Mouse (Mus musculus): ENCODE results near the gene Zfp383.
A peak's percentile ranks its signal among the peaks of the same experiment; 100 is the strongest.
"Not testable (repeated sequence)": the region's sequence is repeated elsewhere in the genome, so short reads cannot be mapped to it uniquely, and the experiment has no call there.

Zfp383 gene

DNA sequence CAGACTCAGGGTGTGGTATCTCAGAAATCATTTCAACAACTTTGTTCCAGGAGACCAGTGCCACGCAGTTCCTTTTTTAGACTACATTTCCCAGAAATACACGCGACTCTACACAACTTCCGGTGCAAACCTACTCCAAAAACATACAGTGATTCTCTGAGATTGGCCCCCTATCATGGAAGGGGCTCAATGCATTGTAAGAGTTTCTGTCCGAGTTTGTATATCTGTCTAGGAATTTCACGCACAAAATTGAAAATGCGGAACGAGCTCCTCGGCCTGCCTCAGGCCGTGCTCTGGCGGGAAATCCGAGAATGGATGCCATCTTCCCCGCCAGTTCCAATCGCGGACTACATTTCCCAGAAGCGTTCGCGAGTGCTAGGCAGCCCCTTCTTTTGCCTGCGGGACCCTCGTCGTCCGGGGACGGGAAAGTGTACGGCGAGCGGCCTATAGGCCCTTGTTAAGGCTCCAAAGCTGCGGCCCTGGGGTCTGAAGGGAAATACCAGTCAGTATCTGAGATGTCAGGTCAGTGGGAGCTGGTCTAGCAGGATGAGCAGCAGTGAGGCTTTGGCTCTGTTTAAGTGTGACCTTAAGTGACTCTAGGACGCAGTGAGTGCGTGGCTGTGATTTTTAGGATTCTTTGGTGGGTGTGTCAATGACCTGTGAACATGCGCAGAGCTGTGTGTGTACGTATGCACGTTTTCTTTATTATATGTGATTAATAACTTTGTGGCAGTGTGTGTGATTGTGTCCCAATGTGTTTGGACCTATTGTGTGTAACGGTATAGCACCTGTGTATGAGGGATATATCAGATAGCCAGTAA is at the start of gene Zfp383:
Gene Zfp383 (plus strand): TSS at position 94 of the 821 bp plus-strand sequence.
- DNase-seq (ENCODE audit: low spot score), result peak; percentile 83

GRCm38 (mm10) chr7:29859532-29860517 is 48.2 kb upstream of the Zfp383 start, which contains the start of gene Zfp420:
Gene Zfp420, plus strand, starts transcription at chr7:29859979.
- DNase-seq (ENCODE audit: low spot score), result peak; percentile 85

DNA sequence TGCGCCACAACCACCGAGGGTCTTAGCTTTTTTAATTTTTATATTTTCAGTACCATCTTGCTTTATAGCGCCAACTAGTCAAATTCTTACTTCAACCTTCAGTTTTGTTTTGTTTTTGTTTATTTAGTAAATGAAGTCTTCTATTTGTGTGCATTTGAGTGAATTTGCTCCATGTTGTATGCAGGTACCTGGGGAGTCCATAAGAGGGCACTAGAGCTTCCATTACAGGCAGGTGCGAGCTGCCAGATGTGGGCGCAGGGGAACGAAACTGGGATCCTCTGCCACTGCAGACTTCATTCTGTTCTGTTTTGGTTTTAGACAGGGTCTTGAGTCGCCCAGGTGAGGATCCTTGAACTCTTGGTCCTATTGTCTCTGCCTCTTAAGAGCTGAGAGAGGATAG is 46.4 kb upstream of the Zfp383 start:
- DNase-seq (ENCODE audit: low spot score), result no peak

- DNase-seq (ENCODE audit: low spot score), result no peak
These were observed 33.8 kb upstream of the Zfp383 start for GRCm38 (mm10) chr7:29874256-29874655.

- DNase-seq (ENCODE audit: low spot score), result not testable (repeated sequence)
These were observed 30.5 kb upstream of the Zfp383 start for GRCm38 (mm10) chr7:29877561-29877960.

DNA sequence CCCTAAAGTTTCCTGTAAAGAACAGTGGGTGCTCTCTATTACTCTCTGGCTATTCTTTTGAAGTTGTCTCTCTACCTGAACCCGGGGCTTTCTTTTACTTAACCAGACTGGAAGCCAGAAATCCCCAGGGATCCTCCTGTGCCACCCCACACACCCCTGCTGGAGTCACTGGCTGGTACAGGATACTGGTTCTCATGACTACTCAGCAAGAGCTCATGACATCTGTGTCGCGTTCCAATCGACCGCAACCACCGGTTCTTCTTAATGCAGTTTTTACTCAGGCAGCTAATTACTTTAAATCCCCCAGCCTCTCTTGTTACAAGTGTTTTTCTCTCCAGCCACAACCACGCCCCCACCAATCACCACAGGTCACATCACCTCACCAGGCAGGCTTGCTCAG is 28.0 kb upstream of the Zfp383 start:
- DNase-seq (ENCODE audit: low spot score), result no peak

DNA sequence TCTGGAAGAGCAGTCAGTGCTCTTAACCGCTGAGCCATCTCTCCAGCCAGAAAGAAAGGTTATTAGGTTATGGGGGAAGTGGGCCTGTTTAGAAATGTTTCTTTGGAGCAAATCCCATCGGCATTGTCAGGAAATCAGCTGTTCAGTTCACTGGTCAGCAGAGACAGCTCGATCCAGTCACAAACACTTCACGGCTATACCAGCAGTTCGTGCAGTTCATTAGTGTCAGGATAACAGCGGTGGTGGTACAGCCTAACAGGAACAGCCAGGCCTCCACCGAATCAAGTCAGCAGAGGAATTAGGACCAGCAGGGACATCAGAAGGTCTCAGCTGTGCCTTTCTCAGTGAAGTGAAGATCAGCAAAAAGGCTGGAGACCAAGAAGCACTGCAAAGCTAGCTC is 27.1 kb upstream of the Zfp383 start:
- no peak for DNase-seq (ENCODE audit: low spot score)

GRCm38 (mm10) chr7:29890501-29890900 is 17.5 kb upstream of the Zfp383 start:
- no peak for DNase-seq (ENCODE audit: low spot score)

DNA sequence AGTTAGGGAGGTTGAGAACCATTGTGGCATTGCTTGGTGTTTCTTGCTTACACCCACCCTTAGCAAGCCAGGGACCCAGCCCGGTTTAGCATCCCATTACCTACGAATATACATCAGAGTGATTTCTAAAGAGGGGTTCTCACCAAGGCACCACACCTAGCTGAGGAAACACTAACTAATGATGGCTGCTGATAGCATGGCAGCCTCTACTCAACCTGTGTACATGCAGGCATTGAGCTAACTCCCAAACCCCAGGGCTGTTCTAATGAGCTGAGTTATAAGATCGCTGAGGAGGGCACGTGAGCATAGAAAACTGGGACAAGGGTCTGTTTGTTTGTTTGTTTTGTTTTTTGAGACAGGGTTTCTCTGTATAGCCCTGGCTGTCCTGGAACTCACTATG is 15.3 kb upstream of the Zfp383 start:
- no peak for DNase-seq (ENCODE audit: low spot score)

DNA sequence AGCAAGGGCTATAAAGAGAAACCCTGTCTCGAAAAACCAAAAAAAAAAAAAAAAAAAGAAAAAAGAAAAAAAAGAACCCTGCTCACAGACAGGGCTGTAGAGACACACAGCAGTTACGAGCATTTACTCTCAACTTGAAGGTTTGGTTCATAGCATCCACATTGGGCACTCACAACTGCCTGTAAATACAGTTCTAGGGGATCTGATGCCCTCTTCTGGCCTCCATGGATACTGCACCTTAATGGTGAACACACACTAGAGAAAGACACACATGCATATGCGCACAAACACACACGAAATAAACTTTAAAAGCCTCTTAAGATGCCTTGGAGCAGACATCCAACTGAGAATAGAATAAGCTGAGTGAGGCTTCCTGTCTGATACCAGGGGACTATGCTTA is 9.7 kb upstream of the Zfp383 start:
- DNase-seq (ENCODE audit: low spot score), result no peak

DNA sequence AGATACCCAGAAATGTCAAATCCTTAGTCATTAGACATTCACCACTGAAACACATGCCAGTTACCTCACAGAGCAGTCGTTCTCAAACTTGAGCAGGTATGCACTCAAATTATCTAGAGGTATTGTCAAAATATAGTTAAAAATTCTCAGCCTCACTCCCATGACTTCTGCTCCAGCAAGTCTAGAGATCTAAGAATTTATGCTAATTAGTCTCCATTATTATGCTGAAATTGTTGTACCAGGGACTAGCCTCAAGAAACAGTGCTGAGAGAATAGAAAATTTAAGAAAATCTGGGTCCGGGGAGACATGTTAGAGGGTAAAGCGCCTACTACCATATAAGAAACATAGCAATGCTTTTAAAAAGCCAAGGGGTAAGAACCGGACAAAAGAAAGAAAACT is 3.9 kb upstream of the Zfp383 start:
- DNase-seq (ENCODE audit: low spot score), result no peak

GRCm38 (mm10) chr7:29905966-29906681 is 1.9 kb upstream of the Zfp383 start, which contains the start of gene Zfp27:
Gene Zfp27, minus strand, starts transcription at chr7:29906572.
- DNase-seq (ENCODE audit: low spot score), result peak; percentile 54

GRCm38 (mm10) chr7:29906682-29907058 is 1.4 kb upstream of the Zfp383 start:
- DNase-seq (ENCODE audit: low spot score), result no peak

GRCm38 (mm10) chr7:29907206-29907605 is 817 bp upstream of the Zfp383 start:
- DNase-seq (ENCODE audit: low spot score), result no peak

GRCm38 (mm10) chr7:29910252-29910651 is 2.2 kb downstream of the Zfp383 start:
- DNase-seq (ENCODE audit: low spot score), result no peak

DNA sequence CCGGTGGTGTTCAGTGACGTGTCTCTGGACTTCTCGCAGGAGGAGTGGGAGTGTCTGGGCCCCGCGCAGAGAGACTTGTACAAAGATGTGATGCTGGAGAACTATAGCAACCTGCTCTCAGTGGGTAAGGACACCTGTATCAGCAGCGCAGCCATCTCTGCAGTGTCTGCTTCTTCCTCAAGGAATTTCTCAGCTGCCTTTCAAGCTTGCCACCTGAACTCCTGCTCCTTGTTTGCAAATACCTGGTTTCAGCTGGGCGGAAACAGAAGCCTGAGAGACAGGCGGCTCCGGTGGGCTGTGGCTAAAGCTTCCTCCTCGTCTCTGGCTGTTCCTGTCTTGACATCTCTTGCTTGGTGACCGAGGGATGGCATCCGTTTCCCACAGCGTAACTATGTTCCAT is 4.1 kb downstream of the Zfp383 start:
- DNase-seq (ENCODE audit: low spot score), result no peak

DNA sequence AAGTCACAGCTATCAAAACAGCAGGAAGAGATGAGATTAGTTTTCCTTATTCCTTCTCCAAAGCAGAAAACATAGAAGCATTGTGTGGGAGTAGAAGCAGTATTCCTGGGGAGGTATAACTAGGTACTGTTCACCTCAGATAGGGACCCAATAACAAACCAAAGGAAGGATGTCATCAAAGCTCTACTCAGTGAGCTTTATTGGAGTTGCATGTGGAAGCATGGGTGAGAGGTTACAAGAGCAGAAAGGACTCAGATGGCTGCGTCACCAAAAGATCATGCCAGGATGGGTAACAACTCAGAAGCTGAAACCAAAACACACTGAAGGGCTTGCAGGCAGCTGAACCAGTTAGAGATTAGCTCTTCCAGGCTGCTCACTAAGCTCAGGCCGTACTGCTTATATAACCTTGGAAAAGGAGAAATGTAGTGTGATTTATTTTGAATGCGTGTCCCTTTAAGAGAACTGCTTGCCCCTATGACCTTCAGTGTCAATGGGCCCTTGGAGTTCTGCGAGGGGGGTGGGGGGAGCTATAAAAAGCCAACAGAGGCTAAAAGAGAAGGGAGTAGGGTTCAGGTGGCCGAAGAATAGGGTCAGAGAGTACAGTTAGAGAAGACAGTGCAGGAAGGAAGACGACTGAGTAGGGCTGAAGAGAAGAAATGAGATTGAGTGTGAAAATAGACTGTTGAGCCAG is 9.5 kb downstream of the Zfp383 start:
- DNase-seq (ENCODE audit: low spot score), result no peak

GRCm38 (mm10) chr7:29918062-29918453 is 10.0 kb downstream of the Zfp383 start:
- no peak for DNase-seq (ENCODE audit: low spot score)

DNA sequence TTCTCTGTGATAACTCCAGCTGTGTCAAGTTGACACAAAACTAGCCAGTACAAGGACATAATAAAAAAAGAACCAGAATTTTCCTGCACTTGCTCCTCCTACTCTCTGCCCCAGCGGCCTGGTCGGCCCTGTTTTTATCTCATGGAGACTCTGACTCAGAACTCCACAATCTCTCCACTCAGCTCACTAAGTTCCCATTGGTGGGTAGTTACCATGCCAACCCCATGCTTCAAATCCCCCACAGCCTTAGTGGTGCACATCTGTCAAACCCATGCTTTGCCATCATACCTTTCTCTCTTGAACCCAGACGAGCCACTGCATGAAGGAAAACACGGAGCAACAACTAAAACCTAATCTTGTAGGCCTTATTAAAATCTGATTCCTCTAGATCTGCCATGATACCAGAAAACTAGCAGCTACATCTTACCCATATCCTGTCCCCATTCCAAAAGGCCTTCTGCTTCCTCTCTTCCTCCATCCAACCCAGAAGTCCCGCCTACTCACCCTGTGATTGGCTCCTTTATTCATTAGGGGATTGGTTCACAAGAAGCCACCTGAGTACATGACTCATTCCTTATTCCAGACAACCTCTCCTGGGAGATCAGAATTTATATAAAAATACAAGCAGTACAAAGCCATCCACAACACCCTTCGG is 13.5 kb downstream of the Zfp383 start:
- DNase-seq (ENCODE audit: low spot score), result no peak

GRCm38 (mm10) chr7:29922780-29923179 is 14.8 kb downstream of the Zfp383 start:
- DNase-seq (ENCODE audit: low spot score), result no peak

- no peak for DNase-seq (ENCODE audit: low spot score)
These were observed 30.8 kb downstream of the Zfp383 start for GRCm38 (mm10) chr7:29938856-29939255.
